In the genomic region with DNA sequence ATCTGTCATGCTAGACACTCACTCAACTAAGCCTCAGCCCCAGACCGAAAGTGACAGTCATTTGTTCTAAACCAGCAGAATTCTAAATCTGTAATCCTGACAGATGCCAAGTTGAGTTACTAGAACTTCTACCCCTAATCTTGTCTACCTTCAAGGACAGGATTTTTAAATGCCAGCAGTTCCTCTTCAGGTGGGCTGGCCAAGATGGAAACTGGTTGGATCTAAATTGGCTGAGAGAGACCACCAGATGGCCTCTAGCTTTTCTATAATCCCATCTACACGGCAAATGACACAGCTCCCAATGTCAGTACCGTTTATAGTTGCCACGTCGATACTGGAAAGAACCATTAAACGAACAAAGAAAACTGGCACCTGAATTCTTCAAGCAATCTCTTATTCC, we compare ENCODE assay signal across 20 mouse cellular contexts. TPM values are rescaled to one million over a fixed set of nuclear protein-coding genes. Genes with fewer than 3 reads are reported as not detected.
DNase-seq lines count a peak whose midpoint lies in the region; ATAC-seq and TF ChIP-seq lines count a peak whose summit lies in the region.
"Had no signal": no experiment of that assay in that cellular context is flagged by ENCODE, and none has a peak within 500 bp of the region (broad histone marks: within the 10 kb centered on the region; RNA-seq: fewer than 3 reads in every experiment).

No protein-coding gene starts in this region.

- 0 out of 2 replicates have a peak overlapping the region, but pooled peaks have one; percentile 53 for H3K9ac ChIP-seq in heart, embryonic 12.5 days
- H3K9ac ChIP-seq in liver, embryonic 12.5 days = peak overlapping the region; percentile 22; the same call in 1 of the 2 replicates
- H3K9ac ChIP-seq in liver, embryonic 11.5 days (ENCODE audit: low read depth, low read length) = no peak overlapping the region
- no peak overlapping the region for H3K9ac ChIP-seq in intestine, embryonic 15.5 days
- H3K9ac ChIP-seq in intestine, postnatal 0 days (ENCODE audit: low read depth, low read length) = 0 out of 2 replicates have a peak overlapping the region, but pooled peaks have one; percentile 11
- H3K9ac ChIP-seq: liver, embryonic 14.5 days; neural tube, embryonic 15.5 days had no signal

- TF ChIP-seq CTCF in intestine, postnatal 0 days (IDR thresholded peaks at IDR 0.05; ENCODE audit: low read depth) = no peak

- WGBS in heart, embryonic 12.5 days = 84% methylated on average over 6 of the region's 6 CpGs
- WGBS in liver, embryonic 12.5 days (ENCODE audit: insufficient replicate concordance) = 87% methylated on average over 6 of the region's 6 CpGs
- 86% methylated on average over 6 of the region's 6 CpGs for WGBS in liver, embryonic 11.5 days
- WGBS in intestine, embryonic 15.5 days = 87% methylated on average over 6 of the region's 6 CpGs
- 83% methylated on average over 6 of the region's 6 CpGs for WGBS in intestine, postnatal 0 days

- H3K4me3 ChIP-seq in heart, embryonic 12.5 days = no peak overlapping the region
- H3K4me3 ChIP-seq in liver, embryonic 12.5 days = no peak overlapping the region
- no peak overlapping the region for H3K4me3 ChIP-seq in liver, embryonic 11.5 days (ENCODE audit: low read depth, low read length)
- no peak overlapping the region for H3K4me3 ChIP-seq in intestine, embryonic 15.5 days (replicated peaks)
- no peak overlapping the region for H3K4me3 ChIP-seq in intestine, postnatal 0 days (ENCODE audit: low read depth, low read length)
- H3K4me3 ChIP-seq: embryonic facial prominence, embryonic 13.5 days; myocyte; neural tube, embryonic 15.5 days had no signal

- H3K27ac ChIP-seq in heart, embryonic 12.5 days (ENCODE audit: poor library complexity, severe bottlenecking) = peak overlapping the region; percentile 87
- H3K27ac ChIP-seq in liver, embryonic 12.5 days = no peak overlapping the region
- H3K27ac ChIP-seq in liver, embryonic 11.5 days (ENCODE audit: low read depth, low read length) = no peak overlapping the region
- 0 out of 2 replicates have a peak overlapping the region, but pooled peaks have one; percentile 51 for H3K27ac ChIP-seq in intestine, embryonic 15.5 days
- no peak overlapping the region for H3K27ac ChIP-seq in intestine, postnatal 0 days (ENCODE audit: low read depth, low read length)
- H3K27ac ChIP-seq: liver, embryonic 14.5 days; neural tube, embryonic 15.5 days had no signal

- H3K4me2 ChIP-seq in heart, embryonic 12.5 days = peak overlapping the region; percentile 56; the same call in 1 of the 2 replicates
- no peak overlapping the region for H3K4me2 ChIP-seq in liver, embryonic 12.5 days
- no peak overlapping the region for H3K4me2 ChIP-seq in liver, embryonic 11.5 days
- no peak overlapping the region for H3K4me2 ChIP-seq in intestine, embryonic 15.5 days (replicated peaks)
- no peak overlapping the region for H3K4me2 ChIP-seq in intestine, postnatal 0 days (replicated peaks; ENCODE audit: low read depth)
- H3K4me2 ChIP-seq: embryonic facial prominence, embryonic 13.5 days; neural tube, embryonic 15.5 days had no signal

- H3K36me3 ChIP-seq in heart, embryonic 12.5 days = no peaks in the 10 kb centered on the region
- H3K36me3 ChIP-seq in liver, embryonic 12.5 days = peaks cover 1% of the 10 kb centered on the region; the same call in 1 of the 2 replicates
- H3K36me3 ChIP-seq in liver, embryonic 11.5 days (ENCODE audit: control insufficient read depth, insufficient read depth, low read length) = no peaks in the 10 kb centered on the region; the same call in 1 of the 2 replicates
- H3K36me3 ChIP-seq in intestine, embryonic 15.5 days = no peaks in the 10 kb centered on the region
- H3K36me3 ChIP-seq in intestine, postnatal 0 days (ENCODE audit: control insufficient read depth, insufficient read depth) = no peaks in the 10 kb centered on the region
- H3K36me3 ChIP-seq: embryonic facial prominence, embryonic 13.5 days; neural tube, embryonic 15.5 days had no signal

- peaks cover 74% of the 10 kb centered on the region for H3K4me1 ChIP-seq in heart, embryonic 12.5 days (replicated peaks)
- peaks cover 66% of the 10 kb centered on the region for H3K4me1 ChIP-seq in liver, embryonic 12.5 days
- H3K4me1 ChIP-seq in liver, embryonic 11.5 days (replicated peaks; ENCODE audit: control insufficient read depth, insufficient read depth, low read length) = peaks cover 33% of the 10 kb centered on the region
- H3K4me1 ChIP-seq in intestine, embryonic 15.5 days (replicated peaks) = peaks cover 37% of the 10 kb centered on the region
- H3K4me1 ChIP-seq in intestine, postnatal 0 days (replicated peaks; ENCODE audit: control insufficient read depth, insufficient read depth, low read length) = peaks cover 19% of the 10 kb centered on the region

- intact Hi-C loops in heart, postnatal 36 days (cut with DNase I) = loop anchor here (2.0 to 5.0 kb wide), 2 partner anchors 34 to 57 kb away; no protein-coding TSS in a partner anchor

- ATAC-seq in heart, embryonic 12.5 days (ENCODE audit: insufficient number of reproducible peaks, low FRiP score) = no peak
- no peak for ATAC-seq in liver, embryonic 12.5 days
- no peak for ATAC-seq in liver, embryonic 11.5 days (replicated peaks; ENCODE audit: low FRiP score)
- no peak for ATAC-seq in intestine, embryonic 15.5 days
- no peak for ATAC-seq in intestine, postnatal 0 days
- ATAC-seq: activated CD4-positive, CD25-positive, alpha-beta regulatory T cell, adult 4 months; hindbrain, embryonic 16.5 days; Patski had no signal

- no peak for DNase-seq in heart, postnatal 36 days
- DNase-seq in liver, embryonic 11.5 days (ENCODE audit: low spot score) = no peak
- DNase-seq in spleen, postnatal 10 days (ENCODE audit: low spot score in 2 of 2) = no peak
- DNase-seq: adrenal gland, postnatal 14 days; cerebellum, adult 11-12 months; kidney, adult 2 months; kidney, postnatal 14 days; layer of hippocampus, adult 9-11 months; midbrain, embryonic 14.5 days had no signal

- no peaks in the 10 kb centered on the region for H3K9me3 ChIP-seq in heart, embryonic 12.5 days (replicated peaks)
- H3K9me3 ChIP-seq in liver, embryonic 12.5 days (replicated peaks) = no peaks in the 10 kb centered on the region
- H3K9me3 ChIP-seq in liver, embryonic 11.5 days (ENCODE audit: control insufficient read depth, low read length) = no peaks in the 10 kb centered on the region
- H3K9me3 ChIP-seq in intestine, embryonic 15.5 days = no peaks in the 10 kb centered on the region
- H3K9me3 ChIP-seq in intestine, postnatal 0 days (ENCODE audit: control insufficient read depth) = no peaks in the 10 kb centered on the region
- H3K9me3 ChIP-seq: embryonic facial prominence, embryonic 13.5 days; neural tube, embryonic 15.5 days had no signal

- no peaks in the 10 kb centered on the region for H3K27me3 ChIP-seq in heart, embryonic 12.5 days (replicated peaks)
- H3K27me3 ChIP-seq in liver, embryonic 12.5 days (replicated peaks) = no peaks in the 10 kb centered on the region
- no peaks in the 10 kb centered on the region for H3K27me3 ChIP-seq in liver, embryonic 11.5 days (replicated peaks; ENCODE audit: control insufficient read depth, insufficient read depth, low read length)
- H3K27me3 ChIP-seq in intestine, embryonic 15.5 days (replicated peaks) = no peaks in the 10 kb centered on the region
- H3K27me3 ChIP-seq in intestine, postnatal 0 days (replicated peaks; ENCODE audit: control insufficient read depth, insufficient read depth, low read length) = no peaks in the 10 kb centered on the region
- H3K27me3 ChIP-seq: embryonic facial prominence, embryonic 13.5 days; neural tube, embryonic 15.5 days; Patski had no signal

RNA-seq across cellular contexts. Expression of a gene that starts 8.9 kb away (rescaled TPM):
- polyA plus RNA-seq in heart, embryonic 12.5 days (2016; fragmentation: Nextera tagmentation; extraction: Ambion mirVana) = 42.5 and 44.8 TPM in 2 replicates
- 10 to 100 TPM; 36.7 to 43.6 TPM for total RNA-seq in heart, postnatal 36 days (2021)
- polyA plus RNA-seq in liver, embryonic 12.5 days (2016; fragmentation: Nextera tagmentation; extraction: Ambion mirVana) = 13.1 and 14.6 TPM in 2 replicates
- polyA plus RNA-seq in liver, embryonic 11.5 days (2014; fragmentation: Nextera tagmentation; extraction: Ambion mirVana) = 19.5 and 20.6 TPM in 2 replicates
- polyA plus RNA-seq in intestine, embryonic 15.5 days (2015; fragmentation: Nextera tagmentation; extraction: Ambion mirVana) = 13.5 and 14.3 TPM in 2 replicates
- polyA plus RNA-seq in intestine, postnatal 0 days (2015; fragmentation: Nextera tagmentation; extraction: Ambion mirVana) = 8.9 and 9.1 TPM in 2 replicates

Comparison
In these comparisons a context has a peak if more than half of its experiments do, and no peak if none do; other contexts are left out.
1. H3K27ac ChIP-seq: peak in heart, embryonic 12.5 days (single experiment) and intestine, embryonic 15.5 days (single experiment); none in liver, embryonic 12.5 days (single experiment), liver, embryonic 11.5 days (single experiment) and intestine, postnatal 0 days (single experiment).
2. H3K9ac ChIP-seq: peak in heart, embryonic 12.5 days (single experiment), liver, embryonic 12.5 days (single experiment) and intestine, postnatal 0 days (single experiment); none in liver, embryonic 11.5 days (single experiment) and intestine, embryonic 15.5 days (single experiment).